Mouse (Mus musculus) cerebellum, postnatal 25 days (tissue): ENCODE results near the gene Tmem60.

Source experiments
- DNase-seq, 2 experiments: peaks; one replicate each; pipeline ENCODE4 v3.0.0; 2021; ENCODE audit warnings: mixed read lengths in 2 of 2

The Tmem60 gene

GRCm38 (mm10) chr5:20911741-20912140, 29.8 kb downstream of the Tmem60 start:
- DNase-seq = no peak

DNA sequence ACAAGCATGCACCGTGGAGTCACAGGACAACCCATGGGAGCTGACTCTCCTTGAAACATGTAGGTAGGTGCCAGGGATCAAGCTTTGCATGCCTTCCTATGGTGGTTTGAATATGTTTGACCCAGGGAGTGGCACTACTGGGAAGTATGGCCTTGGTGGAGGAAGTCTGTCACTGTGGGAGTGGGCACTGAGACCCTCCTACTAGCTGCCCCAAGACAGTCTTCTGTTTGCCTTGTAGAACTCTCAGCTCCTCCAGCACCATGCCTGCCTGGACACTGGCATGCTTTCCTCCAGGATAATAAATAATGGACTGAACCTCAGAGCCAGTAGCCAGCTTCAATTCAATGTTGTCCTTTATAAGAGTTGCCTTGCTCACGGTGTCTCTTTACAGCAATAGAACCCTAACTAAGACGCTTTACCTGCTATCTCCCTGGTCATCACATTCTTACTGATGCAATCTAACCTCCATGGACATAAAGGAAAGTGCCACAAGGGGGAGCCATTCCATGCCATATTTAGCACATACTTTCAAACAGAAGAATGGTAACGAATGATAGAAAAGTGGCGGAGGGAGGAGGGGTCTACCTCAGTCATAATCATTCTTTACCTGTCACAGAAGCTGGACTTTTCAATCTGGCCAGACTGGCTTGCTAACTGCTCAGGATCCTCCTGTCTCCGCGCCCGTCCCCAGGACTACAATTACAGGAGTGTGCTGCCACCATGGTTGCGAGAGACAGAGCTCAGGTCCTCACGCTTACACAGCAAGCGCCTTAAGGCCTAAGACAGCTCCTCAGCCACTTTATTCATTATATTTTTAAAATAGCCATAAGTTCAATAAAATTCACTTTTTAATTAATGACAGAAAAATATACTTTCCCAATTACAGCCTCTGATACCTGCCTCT, 31.6 kb downstream of the Tmem60 start:
- peak; percentile 70 to 86 for DNase-seq

DNA sequence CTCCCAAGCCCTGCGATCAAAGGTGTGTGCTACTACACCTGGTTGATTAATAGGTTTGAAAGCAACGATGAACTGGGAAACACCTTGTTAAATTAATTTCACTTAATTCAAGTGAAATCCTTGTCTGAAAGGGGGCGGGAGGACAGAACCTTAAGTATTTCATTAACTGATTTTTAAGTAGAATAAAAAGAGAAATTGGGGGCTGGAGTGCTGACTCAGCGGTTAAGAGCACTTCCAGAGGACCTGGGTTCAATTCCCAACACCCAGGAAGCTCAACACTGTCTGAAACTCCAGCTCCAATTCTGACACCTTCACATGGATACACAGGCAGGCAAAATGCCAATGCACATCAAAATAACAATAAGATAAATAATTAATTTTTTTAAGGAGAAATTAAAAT, 37.0 kb downstream of the Tmem60 start:
- no peak for DNase-seq

DNA sequence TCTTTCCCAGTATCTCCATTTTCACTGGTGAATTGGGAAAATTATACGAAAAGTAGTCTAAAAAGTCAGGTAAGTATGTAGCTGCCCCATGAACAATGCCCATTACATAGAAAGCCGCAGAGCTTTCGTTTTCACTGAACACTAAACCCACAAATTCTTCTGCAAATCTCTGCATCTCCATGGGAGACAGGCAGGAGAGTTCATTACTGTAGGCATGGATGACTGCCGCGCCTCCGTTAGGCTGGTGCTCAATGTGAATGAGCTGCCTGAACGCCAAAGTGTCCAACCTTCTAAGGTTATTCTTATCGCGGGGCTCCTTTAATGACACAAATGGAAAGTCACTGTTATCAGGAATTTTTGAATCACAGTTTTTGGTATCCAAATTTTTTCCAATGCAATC, 37.6 kb downstream of the Tmem60 start:
- DNase-seq = no peak

- DNase-seq = no peak
Observed at GRCm38 (mm10) chr5:20924608-20925007, 42.6 kb downstream of the Tmem60 start.

- no peak for DNase-seq
Observed at GRCm38 (mm10) chr5:20925451-20925850, 43.5 kb downstream of the Tmem60 start.

- no peak for DNase-seq
Observed at GRCm38 (mm10) chr5:20929669-20930151, 47.7 kb downstream of the Tmem60 start.

DNA sequence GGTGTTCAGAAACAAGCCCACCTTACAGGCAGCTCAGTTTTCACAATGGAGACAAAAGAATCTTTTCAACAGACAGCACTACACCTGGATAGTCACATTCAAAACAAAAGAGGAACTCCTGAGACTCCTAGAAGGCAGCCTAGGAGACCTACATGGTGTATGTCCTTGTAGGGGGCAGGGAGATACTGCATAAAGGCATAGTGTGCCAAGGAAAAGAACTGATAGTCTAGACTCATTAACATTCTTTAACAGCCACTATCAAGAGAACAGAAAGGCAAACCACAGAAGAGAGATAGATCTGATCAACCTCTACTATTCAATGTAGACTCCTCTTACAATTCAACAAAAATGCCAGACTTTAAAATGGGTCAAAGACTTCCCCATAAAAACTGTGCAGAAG, 48.4 kb downstream of the Tmem60 start:
- no peak for DNase-seq

DNA sequence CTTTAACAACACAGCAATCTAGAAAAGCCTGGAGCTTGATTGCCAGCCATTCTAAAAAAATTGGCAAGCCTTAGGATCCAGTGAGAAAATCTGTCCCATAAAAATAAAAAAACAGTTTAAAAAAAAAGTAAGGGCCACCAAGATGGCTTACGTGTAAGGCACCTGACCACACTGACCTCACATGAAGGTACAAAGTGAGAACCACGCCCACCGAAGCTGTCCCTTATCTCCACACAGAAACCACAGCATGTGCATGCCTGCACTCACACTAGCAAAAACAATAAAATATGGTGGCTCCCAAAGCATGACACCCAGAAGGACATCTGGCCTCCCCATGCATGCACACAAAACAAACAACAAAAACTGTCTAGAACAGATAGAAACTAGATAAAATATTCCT, 49.3 kb downstream of the Tmem60 start:
- DNase-seq = no peak

DNA sequence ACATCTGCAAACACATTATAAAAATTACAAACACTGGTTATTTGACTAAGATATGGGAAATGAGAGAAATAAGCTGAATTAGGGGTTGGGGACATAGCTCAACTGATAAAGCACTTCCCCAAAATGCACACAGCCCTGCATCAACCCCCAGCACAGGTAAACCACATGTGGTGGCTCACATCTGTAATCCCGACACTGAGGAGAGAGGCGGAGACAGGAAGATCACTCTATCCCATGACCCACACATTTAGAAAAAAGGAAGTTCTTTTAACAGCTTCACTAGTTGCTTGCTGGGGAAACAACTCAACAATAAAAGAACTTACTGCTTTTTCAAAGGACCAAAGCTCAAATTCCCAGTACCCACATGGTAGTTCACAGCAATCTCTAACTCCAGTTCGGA, 50.6 kb downstream of the Tmem60 start:
- DNase-seq = no peak

- no peak for DNase-seq
Observed at GRCm38 (mm10) chr5:20935934-20936333, 53.9 kb downstream of the Tmem60 start.
